Mouse (Mus musculus) lung, embryonic 14.5 days (tissue): ENCODE results near the gene Slc6a9. TPM values are rescaled to one million over a fixed set of nuclear protein-coding genes. Genes with fewer than 3 reads are reported as not detected.

Experiments used
- ATAC-seq: fragments of 200-750 bp; cut with Nextera tagmentation; 2 replicates; pipeline ENCODE4 v1.8.0; 2017; ENCODE audit warnings: mild to moderate bottlenecking, moderate TSS enrichment, moderate library complexity; ENCODE audit not compliant: insufficient read depth
- DNase-seq: peaks from one replicate; pipeline ENCODE4 v3.0.0-alpha.2; 2015
- H3K27ac ChIP-seq: fragments of 300-500 bp; sonication (generic); 2 replicates; pipeline ENCODE4 v1.5.1; 2014; ENCODE audit warnings: low read depth, mild to moderate bottlenecking, moderate library complexity
- H3K27me3 ChIP-seq: fragments of 300-500 bp; sonication (generic); 2 replicates; pipeline ENCODE4 v1.6.1; 2014; ENCODE audit warnings: low read length, control low read depth; ENCODE audit not compliant: insufficient read depth
- H3K36me3 ChIP-seq: fragments of 300-500 bp; sonication (generic); 2 replicates; pipeline ENCODE4 v1.6.1; 2014; ENCODE audit warnings: control low read depth; ENCODE audit not compliant: insufficient read depth
- H3K4me1 ChIP-seq: fragments of 300-500 bp; sonication (generic); 2 replicates; pipeline ENCODE4 v1.6.1; 2014; ENCODE audit warnings: antibody characterized with exemption, control low read depth; ENCODE audit not compliant: insufficient read depth
- H3K4me2 ChIP-seq: fragments of 300-500 bp; sonication (generic); 2 replicates; pipeline ENCODE4 v1.6.1; 2014; ENCODE audit warnings: mild to moderate bottlenecking
- H3K4me3 ChIP-seq: fragments of 300-500 bp; sonication (generic); 2 replicates; pipeline ENCODE4 v1.5.1; 2014; ENCODE audit warnings: low read depth, low read length
- H3K9ac ChIP-seq: fragments of 300-500 bp; sonication (generic); 2 replicates; pipeline ENCODE4 v1.6.1; 2014
- H3K9me3 ChIP-seq: fragments of 300-500 bp; sonication (generic); 2 replicates; pipeline ENCODE4 v1.6.1; 2016; ENCODE audit warnings: low read depth, low read length, control low read depth
- CTCF ChIP-seq: IDR thresholded peaks from 2 replicates; pipeline ENCODE4 v1.5.1; 2016; ENCODE audit warnings: antibody characterized with exemption, low read depth
- WGBS: fragments of 180-500 bp; shearing (Covaris S2); extraction: QIAGEN DNeasy Blood & Tissue Kit; methylation state at CpG from one replicate; pipeline ENCODE4 v1.1.7; 2014; 5-methylcytosine and 5-hydroxymethylcytosine counted together
- polyA plus RNA-seq: library from polyadenylated mRNA; unstranded; fragments of >200 nt; fragmentation: Nextera tagmentation; extraction: Ambion mirVana; gene quantifications from 2 replicates; pipeline ENCODE4 v1.2.1, GENCODE M21; 2014

The Slc6a9 gene
- polyA plus RNA-seq, 1 experiment from 2014 or later, result 9.7 TPM

DNA sequence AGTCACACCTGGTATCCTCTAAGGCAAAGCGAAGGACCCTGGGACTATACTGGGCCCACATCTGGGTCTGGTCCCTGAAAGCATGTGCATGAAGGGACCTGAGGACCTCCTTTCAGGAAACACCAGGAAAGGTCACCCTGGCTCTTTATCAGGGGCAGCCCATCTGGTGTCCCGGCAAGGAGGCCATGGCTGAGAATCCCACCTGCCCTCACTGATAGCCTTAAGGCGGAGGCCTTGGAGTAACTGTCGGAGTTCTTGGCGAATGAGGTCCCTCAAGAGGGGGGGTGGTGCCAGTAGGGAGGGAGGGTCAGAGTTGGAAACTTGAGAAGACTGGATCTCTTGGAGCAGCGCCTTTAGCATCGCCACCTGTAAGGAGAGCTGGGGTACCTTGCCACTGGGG lies 37.5 kb downstream of the Slc6a9 start:
- DNase-seq (no peak), ATAC-seq (no peak)
- no peak for TF ChIP-seq CTCF
- 40% methylated on average over 7 of the region's 7 CpGs for WGBS
- Histone ChIP-seq H3K36me3 (peaks cover 19% of the 10 kb centered on the region), H3K4me1 (peaks cover 6% of the 10 kb centered on the region; the same call in 1 of the 2 replicates), H3K9ac (no peak overlapping the region), H3K4me2 (no peak overlapping the region), H3K27me3 (no peaks in the 10 kb centered on the region), H3K4me3 (no peak overlapping the region), H3K27ac (no peak overlapping the region), H3K9me3 (no peaks in the 10 kb centered on the region)

DNA sequence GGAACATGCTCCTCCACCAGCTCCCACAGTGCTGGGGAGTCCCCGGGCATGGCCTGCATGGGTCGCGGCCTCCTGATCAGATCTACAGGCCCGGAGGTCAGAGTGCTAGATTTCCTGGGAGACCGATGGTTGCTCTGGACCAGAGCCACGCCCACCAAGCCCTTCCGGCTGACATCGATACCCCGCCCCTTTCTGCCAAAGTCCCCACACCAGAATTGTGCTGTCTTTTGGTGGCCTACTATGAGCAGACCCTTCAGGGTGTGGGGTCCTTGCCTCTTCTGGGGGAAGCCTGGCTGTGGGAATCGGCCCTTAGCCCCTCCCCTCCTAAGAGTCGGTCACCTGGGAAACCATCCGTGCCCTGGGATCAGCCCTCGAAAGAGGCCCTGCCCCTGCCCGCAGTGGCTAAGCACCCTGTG lies 38.2 kb downstream of the Slc6a9 start, which contains the start of gene Ccdc24:
Gene Ccdc24, minus strand, starts transcription at position 87 of the 416 bp plus-strand sequence.
- 3% methylated on average over 14 of the region's 14 CpGs for WGBS
- Histone ChIP-seq H3K27me3 (no peaks in the 10 kb centered on the region), H3K9ac (peak within 1 kb of the TSS; percentile 29; the same call in 1 of the 2 replicates), H3K4me3 (peak within 1 kb of the TSS; percentile 20; the same call in 1 of the 2 replicates), H3K4me1 (peaks cover 6% of the 10 kb centered on the region; the same call in 1 of the 2 replicates), H3K4me2 (peak within 1 kb of the TSS; percentile 55), H3K27ac (no peak within 1 kb of the TSS), H3K36me3 (peaks cover 26% of the 10 kb centered on the region), H3K9me3 (no peaks in the 10 kb centered on the region)
- ATAC-seq (peak; percentile 21; the same call in 1 of the 2 replicates), DNase-seq (peak; percentile 40)
- no peak for TF ChIP-seq CTCF

DNA sequence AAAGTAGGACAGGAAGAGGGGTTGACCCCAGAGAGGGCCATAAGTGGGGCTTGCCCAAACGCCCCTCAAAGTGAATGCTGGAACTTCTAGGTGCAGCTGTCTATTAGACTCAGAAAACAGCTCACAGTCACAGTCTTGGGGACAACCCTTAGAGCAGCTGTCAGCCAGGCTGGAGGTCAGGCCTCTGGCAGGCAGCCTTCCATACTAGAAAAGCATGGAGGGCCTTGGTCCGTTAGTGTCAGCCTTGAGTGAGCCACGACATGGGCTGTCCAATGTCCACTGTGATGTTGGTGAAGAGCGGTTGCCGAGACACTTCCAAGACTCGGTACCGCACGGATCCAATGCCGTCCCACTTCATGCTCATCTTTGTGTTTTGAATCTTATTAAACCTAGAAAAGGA lies 39.3 kb downstream of the Slc6a9 start:
- 88% methylated on average over 9 of the region's 9 CpGs for WGBS
- peaks cover 36% of the 10 kb centered on the region for H3K36me3 ChIP-seq
- H3K4me3 ChIP-seq, result no peak overlapping the region
- no peak overlapping the region for H3K9ac ChIP-seq
- H3K9me3 ChIP-seq, result no peaks in the 10 kb centered on the region
- H3K27ac ChIP-seq, result no peak overlapping the region
- no peak for DNase-seq
- H3K27me3 ChIP-seq, result no peaks in the 10 kb centered on the region
- no peak for TF ChIP-seq CTCF
- no peak overlapping the region for H3K4me2 ChIP-seq
- peaks cover 6% of the 10 kb centered on the region; the same call in 1 of the 2 replicates for H3K4me1 ChIP-seq
- no peak for ATAC-seq

DNA sequence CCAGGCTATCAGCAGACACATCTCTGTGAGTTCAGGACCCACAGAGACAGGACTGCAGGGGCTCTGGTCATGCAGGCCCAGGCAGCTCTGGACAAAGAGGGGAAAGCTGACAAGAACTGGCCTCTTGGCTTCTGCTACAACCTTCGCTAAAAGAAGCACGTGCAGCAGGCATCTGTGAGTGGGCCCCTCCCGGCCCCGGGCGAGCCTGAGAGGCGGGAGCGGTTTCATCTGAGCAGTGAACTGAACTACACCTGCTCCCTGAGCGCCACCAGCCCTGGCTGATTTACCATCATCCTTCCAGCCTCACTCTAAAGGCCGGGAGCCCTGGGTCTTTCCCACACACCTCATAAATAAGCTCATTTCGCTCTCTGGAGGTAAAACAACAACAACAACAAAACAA lies 44.0 kb downstream of the Slc6a9 start:
- DNase-seq, result no peak
- H3K27ac ChIP-seq, result no peak overlapping the region
- no peak overlapping the region for H3K4me2 ChIP-seq
- H3K9me3 ChIP-seq, result no peaks in the 10 kb centered on the region
- WGBS, result 69% methylated on average over 10 of the region's 10 CpGs
- no peak overlapping the region for H3K9ac ChIP-seq
- peaks cover 50% of the 10 kb centered on the region for H3K36me3 ChIP-seq
- H3K27me3 ChIP-seq, result no peaks in the 10 kb centered on the region
- no peak for ATAC-seq
- no peaks in the 10 kb centered on the region for H3K4me1 ChIP-seq
- no peak for TF ChIP-seq CTCF
- H3K4me3 ChIP-seq, result no peak overlapping the region

DNA sequence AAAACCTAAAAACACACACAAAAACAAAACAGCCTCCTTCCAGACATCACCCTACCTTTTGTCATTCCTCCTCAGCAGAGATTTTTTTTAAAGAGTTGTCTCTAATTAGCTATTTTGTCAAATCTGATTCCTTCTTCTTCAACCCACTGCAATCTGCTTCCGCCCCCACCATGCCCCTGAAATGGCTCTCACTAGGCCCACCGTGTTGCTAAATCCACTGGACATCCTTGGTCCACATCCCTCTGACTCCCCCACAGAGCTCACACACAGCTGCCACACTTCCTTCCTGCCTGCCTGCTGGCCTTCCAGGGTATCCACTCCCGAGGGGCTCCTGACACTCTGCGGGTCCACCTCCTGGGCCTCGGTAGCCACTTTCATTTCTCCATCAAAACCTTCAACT lies 44.4 kb downstream of the Slc6a9 start:
- no peak overlapping the region for H3K4me3 ChIP-seq
- no peaks in the 10 kb centered on the region for H3K9me3 ChIP-seq
- no peak overlapping the region for H3K27ac ChIP-seq
- 67% methylated on average over 5 of the region's 5 CpGs for WGBS
- no peak overlapping the region for H3K9ac ChIP-seq
- DNase-seq (no peak), ATAC-seq (no peak)
- H3K4me2 ChIP-seq, result no peak overlapping the region
- TF ChIP-seq CTCF, result no peak
- H3K4me1 ChIP-seq, result peaks cover 3% of the 10 kb centered on the region; the same call in 1 of the 2 replicates
- no peaks in the 10 kb centered on the region for H3K27me3 ChIP-seq
- H3K36me3 ChIP-seq, result peaks cover 46% of the 10 kb centered on the region

DNA sequence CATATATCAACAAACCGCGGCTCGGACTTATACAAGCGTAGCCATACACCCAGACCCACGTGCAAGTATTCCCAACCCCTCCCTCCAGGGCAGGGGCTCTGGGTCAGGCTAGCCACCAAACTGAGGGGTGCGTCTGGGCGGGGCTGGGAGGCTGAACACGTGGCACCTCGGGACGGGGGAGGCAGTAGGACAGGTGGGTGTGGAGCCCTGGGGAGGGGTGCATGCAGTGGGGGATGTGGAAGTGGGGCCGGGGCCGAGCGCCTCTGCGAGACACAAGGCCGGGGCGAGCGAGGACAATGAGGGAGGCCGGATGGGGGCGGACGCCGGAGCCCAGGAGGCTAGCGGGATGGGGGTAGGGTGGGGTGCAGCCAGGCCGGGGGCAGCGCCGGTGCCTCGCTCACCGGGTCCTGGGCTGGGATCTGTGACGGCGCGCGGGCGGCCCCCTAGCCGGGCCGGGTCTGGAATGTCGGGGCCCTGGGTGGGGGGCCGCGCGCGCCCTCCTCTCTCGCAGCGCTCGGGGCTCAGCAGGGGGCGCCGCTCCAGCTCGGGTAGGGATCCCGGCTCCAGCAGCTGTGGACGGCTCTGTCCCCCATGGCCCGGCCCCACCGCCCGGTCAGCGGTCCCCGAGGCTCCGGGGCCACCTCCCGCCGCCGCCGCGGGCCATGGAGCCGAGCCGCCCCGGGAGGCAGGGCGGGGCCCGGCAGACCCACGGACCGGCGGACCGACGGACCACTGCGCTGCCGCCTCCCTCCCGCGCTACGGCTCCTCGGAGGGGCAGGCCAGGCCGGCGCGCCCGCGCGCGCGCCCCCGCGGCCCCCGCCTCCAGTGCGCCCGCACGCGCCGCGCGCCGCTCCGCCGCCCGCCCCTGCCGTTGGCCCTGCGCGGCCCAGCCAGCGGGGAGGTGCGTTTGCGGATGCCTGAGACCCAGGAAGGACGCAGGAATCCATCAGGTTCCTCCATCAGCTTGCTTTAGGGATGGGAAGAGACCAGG lies 48.7 kb downstream of the Slc6a9 start, which contains the start of gene B4galt2:
Gene B4galt2, minus strand, starts transcription at position 787 of the 991 bp plus-strand sequence.
- TF ChIP-seq CTCF, result peak; percentile 34; the same call in 1 of the 2 replicates
- Histone ChIP-seq H3K36me3 (peaks cover 33% of the 10 kb centered on the region), H3K9me3 (no peaks in the 10 kb centered on the region), H3K4me1 (peaks cover 8% of the 10 kb centered on the region), H3K4me3 (peak within 1 kb of the TSS; percentile 76), H3K27ac (peak within 1 kb of the TSS; percentile 58; the same call in 1 of the 2 replicates), H3K27me3 (no peaks in the 10 kb centered on the region), H3K4me2 (peak within 1 kb of the TSS; percentile 88), H3K9ac (peak within 1 kb of the TSS; percentile 79)
- peak; percentile 56 for ATAC-seq
- WGBS, result under 1% methylated on average over 90 of the region's 103 CpGs
- peak; percentile 80 for DNase-seq

DNA sequence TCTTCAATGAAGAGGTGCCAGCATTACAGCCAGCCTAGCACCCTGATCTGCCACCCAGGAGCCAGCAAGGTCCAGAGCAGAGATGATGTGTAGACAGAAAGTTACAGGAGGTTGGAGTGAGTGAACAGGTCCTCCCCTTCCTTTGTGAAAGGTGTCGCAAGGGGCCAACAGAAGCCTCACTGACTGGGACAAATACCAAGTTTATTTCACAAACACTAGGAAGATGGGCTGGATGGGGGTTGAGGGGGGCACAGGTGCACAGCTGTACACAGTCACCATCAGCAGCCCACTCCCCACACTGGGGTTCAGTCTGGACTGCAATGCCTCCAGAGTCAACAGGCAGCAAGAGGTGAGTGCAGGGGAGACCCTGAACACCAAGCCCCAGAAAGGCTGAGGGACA lies 49.8 kb downstream of the Slc6a9 start:
- H3K4me2 ChIP-seq, result peak overlapping the region; percentile 88; the same call in 1 of the 2 replicates
- H3K27ac ChIP-seq, result no peak overlapping the region
- H3K27me3 ChIP-seq, result no peaks in the 10 kb centered on the region
- H3K9me3 ChIP-seq, result no peaks in the 10 kb centered on the region
- H3K36me3 ChIP-seq, result peaks cover 29% of the 10 kb centered on the region
- no peak for TF ChIP-seq CTCF
- H3K9ac ChIP-seq, result no peak overlapping the region
- H3K4me1 ChIP-seq, result peaks cover 8% of the 10 kb centered on the region
- ATAC-seq (no peak), DNase-seq (no peak)
- H3K4me3 ChIP-seq, result peak overlapping the region; percentile 76; the same call in 1 of the 2 replicates
- 100% methylated on average over 1 of the region's 1 CpGs for WGBS
